Mouse (Mus musculus): Measurements from ENCODE around the gene BC055324. TPM values are rescaled to one million over a fixed set of nuclear protein-coding genes. Genes with fewer than 3 reads are reported as not detected.

BC055324 gene
- polyA plus RNA-seq, 1 experiment from 2014 or later: 27.2 TPM

- WGBS: 90% methylated on average over 2 of the region's 2 CpGs
- Histone ChIP-seq H3K36me3 (no peaks in the 10 kb centered on the region), H3K27ac (no peak overlapping the region), H3K4me3 (no peak overlapping the region), H3K4me1 (replicated peaks) (no peaks in the 10 kb centered on the region), H3K9me3 (no peaks in the 10 kb centered on the region), H3K27me3 (ENCODE audit: insufficient read depth, poor library complexity, severe bottlenecking) (no peaks in the 10 kb centered on the region)
- no peak for DNase-seq (ENCODE audit: low spot score)
Observed at GRCm38 (mm10) chr1:163899575-163899974, 95.0 kb downstream of the BC055324 start.

DNA sequence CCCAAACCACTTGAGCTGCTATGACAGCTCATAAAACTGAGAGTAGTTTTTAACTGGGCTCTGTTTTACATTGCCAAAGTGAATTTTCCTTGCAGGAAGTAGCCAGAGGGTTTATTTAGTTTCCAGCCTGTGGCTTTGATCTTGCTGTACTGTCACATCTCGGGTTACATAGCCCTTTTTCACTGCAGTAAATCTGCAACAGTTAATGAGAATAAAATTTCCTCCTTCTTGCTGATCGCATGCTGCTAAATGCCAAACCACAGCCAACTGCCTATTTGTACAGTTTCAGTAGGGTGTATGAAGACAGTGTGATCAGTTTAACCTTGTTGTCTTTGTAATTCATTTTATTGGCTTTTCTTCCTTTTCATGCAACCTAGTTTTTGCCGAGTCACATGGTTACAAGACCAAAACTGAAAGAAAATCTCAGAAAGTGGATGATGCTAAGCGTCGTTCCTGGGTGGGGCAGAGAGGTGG lies 96.3 kb downstream of the BC055324 start:
- WGBS: 70% methylated on average over 5 of the region's 5 CpGs
- no peaks in the 10 kb centered on the region for H3K36me3 ChIP-seq
- DNase-seq (ENCODE audit: low spot score): no peak
- no peak overlapping the region for H3K27ac ChIP-seq
- H3K27me3 ChIP-seq (ENCODE audit: insufficient read depth, poor library complexity, severe bottlenecking): no peaks in the 10 kb centered on the region
- no peaks in the 10 kb centered on the region for H3K4me1 ChIP-seq (replicated peaks)
- H3K4me3 ChIP-seq: no peak overlapping the region
- H3K9me3 ChIP-seq: no peaks in the 10 kb centered on the region

Other genes starting within 250 kb of the BC055324 start
- gene Kifap3, start 215.2 kb downstream of the BC055324 start, polyA plus RNA-seq (2016; fragmentation: Nextera tagmentation; extraction: Ambion mirVana): 34.3 and 36.9 TPM in 2 replicates
- gene Scyl3, start 65.7 kb downstream of the BC055324 start, polyA plus RNA-seq (2016; fragmentation: Nextera tagmentation; extraction: Ambion mirVana): 16.0 and 17.6 TPM in 2 replicates
- 8.7 and 10.3 TPM in 2 replicates for gene Mettl18, start 93 bp upstream of the BC055324 start, polyA plus RNA-seq (2016; fragmentation: Nextera tagmentation; extraction: Ambion mirVana)
- gene Sele, start 53.4 kb upstream of the BC055324 start, polyA plus RNA-seq (2016; fragmentation: Nextera tagmentation; extraction: Ambion mirVana): not detected in 2 replicates
- 0.09 TPM in 1 of 2 replicates, not detected in the other for gene Sell, start 67.2 kb upstream of the BC055324 start, polyA plus RNA-seq (2016; fragmentation: Nextera tagmentation; extraction: Ambion mirVana)
- gene Selp, start 120.5 kb upstream of the BC055324 start, polyA plus RNA-seq (2016; fragmentation: Nextera tagmentation; extraction: Ambion mirVana): not detected in 2 replicates
- 0.30 and 0.34 TPM in 2 replicates for gene F5, start 157.0 kb upstream of the BC055324 start, polyA plus RNA-seq (2016; fragmentation: Nextera tagmentation; extraction: Ambion mirVana)